Comparison of ENCODE assay signal across 10 mouse cellular contexts in the genomic region with DNA sequence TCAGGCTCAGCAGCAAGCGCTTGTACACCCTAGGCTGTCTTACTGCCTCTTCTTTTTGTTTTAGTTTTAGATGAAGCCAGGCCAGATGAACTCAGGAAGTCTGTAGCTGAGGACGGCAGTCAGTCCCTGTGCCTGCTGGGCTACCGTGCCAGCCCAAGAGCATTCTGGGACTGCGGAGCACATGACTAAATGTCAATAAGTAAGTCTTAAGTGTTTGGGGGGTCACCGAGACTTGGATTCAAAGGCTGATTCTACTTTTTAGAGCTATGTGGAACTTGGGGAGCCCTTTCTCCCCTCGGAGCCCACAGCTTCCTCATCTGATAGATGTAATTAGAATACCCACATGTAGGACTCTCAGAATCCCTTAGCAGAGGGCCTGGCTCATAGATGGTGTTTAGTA. TPM values are rescaled to one million over a fixed set of nuclear protein-coding genes. Genes with fewer than 3 reads are reported as not detected.
DNase-seq lines count a peak whose midpoint lies in the region; ATAC-seq lines count a peak whose summit lies in the region.
"Had no signal": no experiment of that assay in that cellular context is flagged by ENCODE, and none has a peak within 500 bp of the region (broad histone marks: within the 10 kb centered on the region; RNA-seq: fewer than 3 reads in every experiment).

No protein-coding gene starts in this region.

- no peaks in the 10 kb centered on the region for H3K36me3 ChIP-seq in kidney, embryonic 14.5 days (ENCODE audit: control insufficient read depth, insufficient read depth, low read length)
- no peaks in the 10 kb centered on the region for H3K36me3 ChIP-seq in midbrain, embryonic 11.5 days (ENCODE audit: control insufficient read depth, insufficient read depth, low read length)
- no peaks in the 10 kb centered on the region for H3K36me3 ChIP-seq in midbrain, embryonic 13.5 days
- H3K36me3 ChIP-seq in splenic B cell, adult 2 months (ENCODE audit: control insufficient read depth, insufficient read depth, low read length, poor library complexity, severe bottlenecking), result no peaks in the 10 kb centered on the region

- H3K4me2 ChIP-seq in kidney, embryonic 14.5 days (replicated peaks; ENCODE audit: low read depth, low read length), result no peak overlapping the region
- H3K4me2 ChIP-seq in midbrain, embryonic 11.5 days, result no peak overlapping the region
- no peak overlapping the region for H3K4me2 ChIP-seq in midbrain, embryonic 13.5 days (replicated peaks)

- H3K27ac ChIP-seq in kidney, embryonic 14.5 days (ENCODE audit: low read depth, low read length), result peak overlapping the region; percentile 76; the same call in 1 of the 2 replicates
- H3K27ac ChIP-seq in midbrain, embryonic 11.5 days (ENCODE audit: low read depth, low read length), result no peak overlapping the region
- H3K27ac ChIP-seq in midbrain, embryonic 13.5 days, result no peak overlapping the region
- H3K27ac ChIP-seq in brown adipose tissue, adult 24 weeks (replicated peaks; ENCODE audit: low read depth, low read length), result peak overlapping the region; percentile 95
- H3K27ac ChIP-seq: macrophage had no signal

- WGBS in kidney, embryonic 14.5 days, result 63% methylated on average over 6 of the region's 6 CpGs
- WGBS in midbrain, embryonic 11.5 days, result 80% methylated on average over 6 of the region's 6 CpGs
- 79% methylated on average over 6 of the region's 6 CpGs for WGBS in midbrain, embryonic 13.5 days

- no peak for DNase-seq in kidney, postnatal 14 days
- DNase-seq in midbrain, embryonic 11.5 days (ENCODE audit: low spot score, missing footprints), result peak; percentile 64
- peak; percentile 42 for DNase-seq in splenic B cell, adult 2 months (ENCODE audit: low read depth, low spot score)
- no peak for DNase-seq in layer of hippocampus, adult 9-10 months (ENCODE audit: low spot score)
- DNase-seq: gastrocnemius, postnatal 36 days; left cerebral cortex, postnatal 4 days had no signal

- no peaks in the 10 kb centered on the region for H3K27me3 ChIP-seq in kidney, embryonic 14.5 days (ENCODE audit: control insufficient read depth, insufficient read depth, low read length)
- H3K27me3 ChIP-seq in midbrain, embryonic 11.5 days (ENCODE audit: control insufficient read depth, insufficient read depth, low read length), result no peaks in the 10 kb centered on the region
- H3K27me3 ChIP-seq in midbrain, embryonic 13.5 days, result no peaks in the 10 kb centered on the region
- H3K27me3 ChIP-seq in splenic B cell, adult 2 months (ENCODE audit: control insufficient read depth, insufficient read depth, low read length, poor library complexity, severe bottlenecking), result no peaks in the 10 kb centered on the region

- peaks cover 31% of the 10 kb centered on the region for H3K4me1 ChIP-seq in kidney, embryonic 14.5 days (ENCODE audit: control insufficient read depth, insufficient read depth, low read length)
- H3K4me1 ChIP-seq in midbrain, embryonic 11.5 days (ENCODE audit: control insufficient read depth, insufficient read depth, low read length), result peaks cover 18% of the 10 kb centered on the region
- peaks cover 23% of the 10 kb centered on the region for H3K4me1 ChIP-seq in midbrain, embryonic 13.5 days (replicated peaks)
- peaks cover 24% of the 10 kb centered on the region for H3K4me1 ChIP-seq in brown adipose tissue, adult 24 weeks (ENCODE audit: control insufficient read depth, insufficient read depth, insufficient read length, low read length)

- H3K9me3 ChIP-seq in kidney, embryonic 14.5 days (ENCODE audit: control insufficient read depth, low read length), result no peaks in the 10 kb centered on the region
- H3K9me3 ChIP-seq in midbrain, embryonic 11.5 days (ENCODE audit: control insufficient read depth, low read length), result no peaks in the 10 kb centered on the region
- H3K9me3 ChIP-seq in midbrain, embryonic 13.5 days, result no peaks in the 10 kb centered on the region

- no peak for ATAC-seq in kidney, embryonic 14.5 days (ENCODE audit: low FRiP score, low TSS enrichment)
- ATAC-seq in midbrain, embryonic 11.5 days (ENCODE audit: low FRiP score), result no peak
- no peak for ATAC-seq in midbrain, embryonic 13.5 days

- no peak overlapping the region for H3K9ac ChIP-seq in kidney, embryonic 14.5 days (ENCODE audit: low read depth, low read length)
- H3K9ac ChIP-seq in midbrain, embryonic 11.5 days (ENCODE audit: low read length), result no peak overlapping the region
- H3K9ac ChIP-seq in midbrain, embryonic 13.5 days (replicated peaks), result no peak overlapping the region

- no peak overlapping the region for H3K4me3 ChIP-seq in kidney, embryonic 14.5 days (ENCODE audit: low read length)
- no peak overlapping the region for H3K4me3 ChIP-seq in midbrain, embryonic 11.5 days (ENCODE audit: low read depth, low read length)
- no peak overlapping the region for H3K4me3 ChIP-seq in midbrain, embryonic 13.5 days (replicated peaks)
- no peak overlapping the region for H3K4me3 ChIP-seq in brown adipose tissue, adult 24 weeks (ENCODE audit: insufficient read depth, low read depth, low read length)

RNA-seq across cellular contexts. Expression of a gene that starts 2.7 kb away (rescaled TPM):
- polyA plus RNA-seq in kidney, embryonic 14.5 days (2014; fragmentation: Nextera tagmentation; extraction: Ambion mirVana), result 57.8 and 75.5 TPM in 2 replicates
- polyA plus RNA-seq in midbrain, embryonic 11.5 days (2014; fragmentation: Nextera tagmentation; extraction: Ambion mirVana), result 30.0 and 37.3 TPM in 2 replicates
- polyA plus RNA-seq in midbrain, embryonic 13.5 days (2015; fragmentation: Nextera tagmentation; extraction: Ambion mirVana), result 21.1 and 25.3 TPM in 2 replicates
- 49.5 and 76.9 TPM in 2 replicates for polyA plus RNA-seq in brown adipose tissue, adult 24 weeks (2012; ENCODE audit: insufficient read depth, insufficient read length, missing spikeins)

RNA-seq across cellular contexts. Expression of a gene that starts 25.9 kb away (rescaled TPM):
- 26.3 and 50.3 TPM in 2 replicates for polyA plus RNA-seq in kidney, embryonic 14.5 days (2014; fragmentation: Nextera tagmentation; extraction: Ambion mirVana)
- 55.1 and 64.6 TPM in 2 replicates for polyA plus RNA-seq in midbrain, embryonic 11.5 days (2014; fragmentation: Nextera tagmentation; extraction: Ambion mirVana)
- 37.4 and 43.4 TPM in 2 replicates for polyA plus RNA-seq in midbrain, embryonic 13.5 days (2015; fragmentation: Nextera tagmentation; extraction: Ambion mirVana)
- polyA plus RNA-seq in brown adipose tissue, adult 24 weeks (2012; ENCODE audit: insufficient read depth, insufficient read length, missing spikeins), result 9.4 and 11.0 TPM in 2 replicates

RNA-seq across cellular contexts. Expression of a gene that starts 33.5 kb away (rescaled TPM):
- 2.0 and 2.4 TPM in 2 replicates for polyA plus RNA-seq in kidney, embryonic 14.5 days (2014; fragmentation: Nextera tagmentation; extraction: Ambion mirVana)
- 1.1 and 2.3 TPM in 2 replicates for polyA plus RNA-seq in midbrain, embryonic 11.5 days (2014; fragmentation: Nextera tagmentation; extraction: Ambion mirVana)
- polyA plus RNA-seq in midbrain, embryonic 13.5 days (2015; fragmentation: Nextera tagmentation; extraction: Ambion mirVana), result 2.0 and 2.7 TPM in 2 replicates
- 1.0 and 1.3 TPM in 2 replicates for polyA plus RNA-seq in brown adipose tissue, adult 24 weeks (2012; ENCODE audit: insufficient read depth, insufficient read length, missing spikeins)
- polyA plus RNA-seq: macrophage had no signal

RNA-seq across cellular contexts. Expression of a gene that starts 41.5 kb away (rescaled TPM):
- 54.2 and 68.5 TPM in 2 replicates for polyA plus RNA-seq in kidney, embryonic 14.5 days (2014; fragmentation: Nextera tagmentation; extraction: Ambion mirVana)
- 21.6 and 23.5 TPM in 2 replicates for polyA plus RNA-seq in midbrain, embryonic 11.5 days (2014; fragmentation: Nextera tagmentation; extraction: Ambion mirVana)
- 21.0 and 25.1 TPM in 2 replicates for polyA plus RNA-seq in midbrain, embryonic 13.5 days (2015; fragmentation: Nextera tagmentation; extraction: Ambion mirVana)
- polyA plus RNA-seq in brown adipose tissue, adult 24 weeks (2012; ENCODE audit: insufficient read depth, insufficient read length, missing spikeins), result 345 and 375 TPM in 2 replicates

Comparison
In these comparisons a context has a peak if more than half of its experiments do, and no peak if none do; other contexts are left out.
1. H3K27ac ChIP-seq: peak in kidney, embryonic 14.5 days (single experiment) and brown adipose tissue, adult 24 weeks (single experiment); none in midbrain, embryonic 11.5 days (single experiment) and midbrain, embryonic 13.5 days (single experiment).
2. DNase-seq: peak in midbrain, embryonic 11.5 days (single experiment) and splenic B cell, adult 2 months (single experiment); none in kidney, postnatal 14 days (single experiment) and layer of hippocampus, adult 9-10 months (single experiment).